Mouse (Mus musculus): ENCODE measurements at regions not wholly inside any gene's neighbourhood (a gene's known extent, or its start where the extent isn't known, plus 50 kb on each side); places are given as distances from the start of the nearest gene placed in this dataset.

GRCm38 (mm10) chr13:38281712-38282111 is 63.2 kb upstream of the Bmp6 start:
- no peak for DNase-seq (ENCODE audit: low read depth, low spot score)

DNA sequence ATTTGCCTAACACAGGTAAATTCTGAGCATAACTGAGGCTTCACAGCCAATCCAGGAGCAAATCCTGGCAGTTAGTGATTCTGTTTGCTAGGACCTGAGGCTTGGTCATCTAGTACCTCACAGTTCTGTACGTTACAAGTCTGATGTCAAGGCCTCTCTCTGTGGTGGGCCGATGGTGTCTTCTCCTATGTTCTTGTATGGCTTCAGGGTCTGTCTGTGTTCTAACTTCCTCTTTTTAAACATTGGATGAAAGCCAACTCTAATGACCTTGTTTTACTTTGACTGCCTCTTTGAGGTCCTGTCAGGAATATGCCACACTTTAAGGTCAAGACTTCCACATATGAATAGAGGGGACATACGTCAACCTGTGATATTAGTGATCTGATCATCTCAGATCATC is 56.9 kb upstream of the Bmp6 start:
- no peak for DNase-seq (ENCODE audit: low read depth, low spot score)

- DNase-seq (ENCODE audit: low read depth, low spot score), result no peak
Observed at GRCm38 (mm10) chr13:38288572-38289440, 56.1 kb upstream of the Bmp6 start.

GRCm38 (mm10) chr13:38290287-38290941 is 54.5 kb upstream of the Bmp6 start:
- DNase-seq (ENCODE audit: low read depth, low spot score), result peak; percentile 1

GRCm38 (mm10) chr13:38291487-38291886 is 53.4 kb upstream of the Bmp6 start:
- no peak for DNase-seq (ENCODE audit: low read depth, low spot score)

All from retina, postnatal 7 days (tissue).